Mouse (Mus musculus) MEL (cell line): ENCODE results near the gene Psmb7. TPM values are rescaled to one million over a fixed set of nuclear protein-coding genes. Genes with fewer than 3 reads are reported as not detected.

Experiments
- DNase-seq: peaks from one replicate; pipeline ENCODE4 v3.0.0; 2011; ENCODE audit warnings: low read depth, low spot score
- H3K27ac ChIP-seq: 2 replicates; pipeline ENCODE4 v1.5.1; 2012; ENCODE audit warnings: low read depth, mild to moderate bottlenecking, control low read depth, low read length, moderate library complexity; ENCODE audit not compliant: control insufficient read depth
- H3K27me3 ChIP-seq, 2 experiments: fragments of 150-350 bp in 1 of 2; sonication (generic) in 1 of 2; 2 replicates each; pipeline ENCODE4 v1.6.1; 2012; ENCODE audit warnings: low read length in 2 of 2, mild to moderate bottlenecking in 2 of 2, improper control_type of control experiment in 1 of 2, moderate library complexity in 1 of 2; ENCODE audit not compliant: insufficient read depth in 2 of 2, control insufficient read depth in 1 of 2
- H3K36me3 ChIP-seq, 2 experiments: 2 replicates each; pipeline ENCODE4 v1.6.1; 2012 to 2014; ENCODE audit warnings: low read length in 2 of 2, improper control_type of control experiment in 1 of 2, inconsistent platforms in 1 of 2, mild to moderate bottlenecking in 1 of 2; ENCODE audit not compliant: insufficient read depth in 2 of 2, control insufficient read depth in 1 of 2
- H3K4me1 ChIP-seq, 2 experiments: fragments of 150-350 bp in 1 of 2; sonication (generic) in 1 of 2; 2 replicates each; pipeline ENCODE4 v1.6.1; 2012; ENCODE audit warnings: low read length in 2 of 2, improper control_type of control experiment in 1 of 2, mild to moderate bottlenecking in 1 of 2; ENCODE audit not compliant: insufficient read depth in 2 of 2, control insufficient read depth in 1 of 2
- H3K4me3 ChIP-seq, 2 experiments: fragments of 150-350 bp in 1 of 2; sonication (generic) in 1 of 2; 2 replicates each; pipeline ENCODE4 v1.5.1; 2012; ENCODE audit warnings: low read depth in 2 of 2, low read length in 2 of 2, mild to moderate bottlenecking in 2 of 2, moderate library complexity in 2 of 2, control low read depth in 1 of 2, improper control_type of control experiment in 1 of 2; ENCODE audit not compliant: control insufficient read depth in 1 of 2, insufficient read depth in 1 of 2
- H3K79me2 ChIP-seq: 2 replicates; pipeline ENCODE4 v1.6.1; 2012; ENCODE audit warnings: mild to moderate bottlenecking, low read length, moderate library complexity; ENCODE audit not compliant: control insufficient read depth, poor library complexity, insufficient read depth
- H3K9ac ChIP-seq: 2 replicates; pipeline ENCODE4 v1.6.1; 2012; ENCODE audit warnings: low read depth, mild to moderate bottlenecking, control low read depth, low read length, moderate library complexity; ENCODE audit not compliant: control insufficient read depth, poor library complexity, severe bottlenecking
- H3K9me3 ChIP-seq: fragments of 150-350 bp; sonication (generic); replicated peaks from 2 replicates; pipeline ENCODE4 v1.6.1; 2012; ENCODE audit warnings: mild to moderate bottlenecking, low read length, improper control_type of control experiment, moderate library complexity; ENCODE audit not compliant: insufficient read depth
- CHD2 ChIP-seq: IDR thresholded peaks from 2 replicates; pipeline ENCODE4 v1.6.1; 2011; ENCODE audit warnings: low read length, improper control_type of control experiment
- CTCF ChIP-seq, 3 experiments: IDR thresholded peaks in 2 of 3; conservative IDR thresholded peaks in 1 of 3; 2 replicates each; pipeline ENCODE4 v1.5.1; 2011 to 2012; ENCODE audit warnings: low read length in 3 of 3, low read depth in 2 of 3, mild to moderate bottlenecking in 2 of 3, improper control_type of control experiment in 1 of 3, inconsistent platforms in 1 of 3, mixed read lengths in 1 of 3, moderate library complexity in 1 of 3; ENCODE audit not compliant: control insufficient read depth in 1 of 3, insufficient read depth in 1 of 3, poor library complexity in 1 of 3, severe bottlenecking in 1 of 3
- E2F4 ChIP-seq: IDR thresholded peaks from 2 replicates; pipeline ENCODE4 v1.6.1; 2011; ENCODE audit warnings: low read depth, low read length, improper control_type of control experiment, borderline replicate concordance
- ELF1 ChIP-seq: IDR thresholded peaks from 2 replicates; pipeline ENCODE4 v1.6.1; 2014; ENCODE audit warnings: low read depth, mild to moderate bottlenecking, inconsistent platforms, low read length, improper control_type of control experiment, moderate library complexity
- ETS1 ChIP-seq: IDR thresholded peaks from 2 replicates; pipeline ENCODE4 v1.6.1; 2012; ENCODE audit warnings: low read depth, mild to moderate bottlenecking, inconsistent platforms, low read length, improper control_type of control experiment, moderate library complexity
- GABPA ChIP-seq: IDR thresholded peaks from 2 replicates; pipeline ENCODE4 v1.6.1; 2012; ENCODE audit warnings: low read depth, mild to moderate bottlenecking, inconsistent platforms, low read length, improper control_type of control experiment, moderate library complexity
- MAX ChIP-seq: IDR thresholded peaks from 2 replicates; pipeline ENCODE4 v1.6.1; 2011; ENCODE audit warnings: low read length, improper control_type of control experiment
- MEF2A ChIP-seq: IDR thresholded peaks from 2 replicates; pipeline ENCODE4 v1.6.1; 2014; ENCODE audit warnings: low read depth, mild to moderate bottlenecking, inconsistent platforms, low read length, improper control_type of control experiment; ENCODE audit not compliant: poor library complexity, insufficient replicate concordance, severe bottlenecking; ENCODE audit errors: extremely low read depth
- MXI1 ChIP-seq: IDR thresholded peaks from 2 replicates; pipeline ENCODE4 v1.6.1; 2011; ENCODE audit warnings: mild to moderate bottlenecking, low read depth, low read length, improper control_type of control experiment
- MYC ChIP-seq: IDR thresholded peaks from 2 replicates; pipeline ENCODE4 v1.6.1; 2011; ENCODE audit warnings: low read depth, mild to moderate bottlenecking, low read length, improper control_type of control experiment, moderate library complexity
- POLR2AphosphoS2 ChIP-seq: IDR thresholded peaks from 2 replicates; pipeline ENCODE4 v1.6.1; 2011; ENCODE audit warnings: low read length, improper control_type of control experiment
- RAD21 ChIP-seq: IDR thresholded peaks from 2 replicates; pipeline ENCODE4 v1.6.1; 2011; ENCODE audit warnings: mild to moderate bottlenecking, low read depth, low read length, improper control_type of control experiment
- SIN3A ChIP-seq: IDR thresholded peaks from 2 replicates; pipeline ENCODE4 v1.6.1; 2012; ENCODE audit warnings: low read length, improper control_type of control experiment, inconsistent platforms
- SMC3 ChIP-seq: IDR thresholded peaks from 2 replicates; pipeline ENCODE4 v1.6.1; 2011; ENCODE audit warnings: low read depth, low read length, improper control_type of control experiment
- TBP ChIP-seq: IDR thresholded peaks from 2 replicates; pipeline ENCODE4 v1.8.0; 2011; ENCODE audit warnings: low read depth, low read length, improper control_type of control experiment
- ZC3H11A ChIP-seq: IDR thresholded peaks from 2 replicates; pipeline ENCODE4 v1.6.1; 2012; ENCODE audit warnings: low read depth, mild to moderate bottlenecking, inconsistent platforms, low read length, improper control_type of control experiment
- ZMIZ1 ChIP-seq: IDR thresholded peaks from 2 replicates; pipeline ENCODE4 v1.6.1; 2012; ENCODE audit warnings: low read depth, mild to moderate bottlenecking, inconsistent platforms, low read length, improper control_type of control experiment, moderate library complexity
- ZNF384 ChIP-seq: IDR thresholded peaks from 2 replicates; pipeline ENCODE4 v1.6.1; 2012; ENCODE audit warnings: low read depth, mild to moderate bottlenecking, inconsistent platforms, low read length, improper control_type of control experiment
- polyA plus RNA-seq, 2 experiments: library from polyadenylated mRNA; stranded (reverse) in 1 of 2; unstranded in 1 of 2; fragments of >175 nt in 1 of 2; fragments of >200 nt in 1 of 2; gene quantifications; 2 replicates each; pipeline versions ENCODE4 v1.2.1 to v1.2.4; 2012; ENCODE audit warnings: low replicate concordance in 2 of 2, low read depth in 1 of 2; ENCODE audit not compliant: insufficient read length in 2 of 2, insufficient read depth in 1 of 2, missing spikeins in 1 of 2
- total RNA-seq: library from RNA; depleted of rRNA; stranded (reverse); fragments of 300-350 nt; gene quantifications from 2 replicates; pipeline ENCODE4 v1.2.3, GENCODE M21; 2012

Gene Psmb7
- total and polyA plus RNA-seq, 3 experiments, result 337 to 367 TPM; not detected in 1

DNA sequence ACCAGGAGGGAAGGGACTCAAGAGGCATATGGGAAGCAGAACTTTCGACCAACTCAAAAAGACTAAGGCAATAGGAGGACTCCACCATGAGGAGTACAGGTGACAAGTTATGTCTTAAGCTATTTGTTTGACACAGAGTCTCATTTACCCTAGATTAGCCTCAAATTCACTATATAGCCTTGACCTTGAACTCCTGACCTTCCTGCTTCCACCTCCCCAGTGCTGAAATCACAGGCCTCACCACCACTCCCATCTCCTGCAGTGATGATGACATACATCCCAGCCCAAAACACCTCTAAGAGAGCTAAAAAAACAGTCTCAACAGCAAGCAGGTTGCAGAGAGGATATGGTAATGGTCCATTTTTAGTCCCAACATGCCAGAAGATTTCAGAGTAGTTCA lies 2.1 kb downstream of the Psmb7 start (continued):
- TF ChIP-seq ZMIZ1, result no peak
- TF ChIP-seq CHD2, result no peak
- TF ChIP-seq MAX, result no peak

DNA sequence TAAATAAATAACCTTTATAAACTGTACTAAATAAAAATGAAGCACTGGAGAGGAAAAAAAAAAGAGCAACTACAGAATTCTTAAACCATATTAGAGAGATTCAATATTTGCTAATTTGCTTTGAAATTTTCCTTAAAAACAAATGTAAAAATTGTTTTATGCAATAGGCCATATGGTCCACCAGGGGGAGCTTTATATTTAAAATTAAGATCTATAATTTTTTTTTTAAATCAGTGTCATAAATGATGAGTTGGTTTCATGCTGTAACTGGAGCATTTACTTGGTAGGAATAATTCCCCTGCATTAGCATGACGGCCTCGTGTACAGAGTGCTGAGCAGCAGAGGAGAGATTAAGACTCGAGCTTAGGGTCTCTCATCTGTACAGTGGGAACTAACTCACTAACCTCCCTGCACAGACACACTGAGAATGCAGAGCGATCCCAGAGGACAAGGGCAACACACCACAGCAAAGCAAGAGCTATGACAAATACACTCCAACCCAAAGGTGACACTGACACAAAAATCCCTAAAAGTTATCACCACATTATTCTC lies 6.1 kb downstream of the Psmb7 start:
- Histone ChIP-seq H3K27me3 (no peaks in the 10 kb centered on the region), H3K36me3 (peaks cover 8 to 31% of the 10 kb centered on the region in 2 experiments)
- TF ChIP-seq MEF2A (no peak), CHD2 (no peak), ZC3H11A (no peak), MYC (no peak), GABPA (no peak), E2F4 (no peak), SIN3A (no peak), TBP (no peak), ETS1 (no peak), SMC3 (peak; percentile 11; the same call in 1 of the 2 replicates), RAD21 (peak; percentile 17), CTCF (IDR thresholded peaks at IDR 0.05 in 2 of 3, conservative IDR thresholded peaks at IDR 0.05 in 1 of 3; ENCODE audit: control insufficient read depth in 1 of 3, insufficient read depth in 1 of 3, low read depth in 2 of 3, low read length in 3 of 3, poor library complexity in 1 of 3, severe bottlenecking in 1 of 3) (peak in 1 of 3 experiments; percentile 46; a peak in 2 of 6 replicates), ZNF384 (peak; percentile 80), MXI1 (no peak), ELF1 (no peak)
- TF ChIP-seq, all 39 proteins: peak for 4
- Histone ChIP-seq H3K9me3 (no peaks in the 10 kb centered on the region), H3K9ac (no peak overlapping the region), H3K27ac (no peak overlapping the region), H3K4me1 (no peaks in the 10 kb centered on the region), H3K4me3 (no peak overlapping the region), H3K79me2 (peaks cover 20% of the 10 kb centered on the region)
- DNase-seq, result peak; percentile 31

DNA sequence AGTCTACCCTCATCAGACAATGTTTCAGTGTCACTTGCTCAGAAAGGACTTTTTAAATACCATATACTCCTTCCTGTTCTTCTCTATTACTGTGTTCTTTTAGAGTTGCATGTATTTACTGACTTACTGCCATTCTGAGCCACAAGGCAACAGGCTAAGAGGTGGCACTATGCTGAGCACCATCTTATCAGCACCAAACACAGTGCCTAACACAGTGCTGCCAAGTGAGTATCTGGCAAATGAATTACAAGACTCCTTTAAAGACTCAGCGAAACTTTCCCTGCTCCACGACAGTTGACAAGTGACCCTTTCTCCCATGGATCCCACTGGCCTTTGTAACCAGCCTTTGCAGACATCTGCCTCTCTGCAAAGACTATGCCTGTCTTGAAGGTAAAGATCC lies 13.3 kb downstream of the Psmb7 start:
- Histone ChIP-seq H3K4me1 (no peaks in the 10 kb centered on the region), H3K9me3 (no peaks in the 10 kb centered on the region), H3K27me3 (no peaks in the 10 kb centered on the region), H3K4me3 (no peak overlapping the region), H3K36me3 (peaks cover 0 to 43% of the 10 kb centered on the region in 2 experiments; a peak in 2 of 4 replicates), H3K9ac (no peak overlapping the region), H3K79me2 (peaks cover 5% of the 10 kb centered on the region; the same call in 1 of the 2 replicates), H3K27ac (no peak overlapping the region)
- DNase-seq, result no peak
- no peak for TF ChIP-seq SIN3A
- TF ChIP-seq GABPA, result no peak
- TF ChIP-seq POLR2AphosphoS2, result no peak
